Mouse (Mus musculus) spleen, postnatal 36 days (tissue): ENCODE data around the gene Rmnd1.
A peak's percentile ranks its signal among the peaks of the same experiment; 100 is the strongest.

Experiments used
- DNase-seq, 2 experiments: peaks; one replicate each; pipeline ENCODE4 v3.0.0; 2022; ENCODE audit warnings: low spot score in 2 of 2, mixed read lengths in 1 of 2

Rmnd1 gene

DNA sequence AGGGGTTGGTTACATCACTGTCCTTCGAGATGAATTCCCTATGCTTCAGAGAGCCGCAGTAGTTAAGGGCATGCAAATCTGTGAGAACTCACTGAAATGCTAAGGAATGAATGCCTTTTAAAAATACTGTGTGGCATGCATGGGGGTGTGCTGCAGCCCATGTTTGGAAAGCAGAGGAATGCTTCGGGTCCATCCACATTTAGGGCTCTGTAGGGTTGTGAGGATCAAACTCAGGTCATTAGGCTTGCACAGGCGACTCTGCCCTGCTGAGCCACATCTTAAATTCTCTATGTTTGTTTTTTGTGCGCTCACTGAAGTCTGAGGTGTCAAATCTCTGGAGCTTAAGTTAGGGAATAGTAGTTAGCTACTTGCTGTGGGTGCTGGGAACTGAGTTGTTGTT, 41.1 kb downstream of the Rmnd1 start:
- DNase-seq, result no peak

DNA sequence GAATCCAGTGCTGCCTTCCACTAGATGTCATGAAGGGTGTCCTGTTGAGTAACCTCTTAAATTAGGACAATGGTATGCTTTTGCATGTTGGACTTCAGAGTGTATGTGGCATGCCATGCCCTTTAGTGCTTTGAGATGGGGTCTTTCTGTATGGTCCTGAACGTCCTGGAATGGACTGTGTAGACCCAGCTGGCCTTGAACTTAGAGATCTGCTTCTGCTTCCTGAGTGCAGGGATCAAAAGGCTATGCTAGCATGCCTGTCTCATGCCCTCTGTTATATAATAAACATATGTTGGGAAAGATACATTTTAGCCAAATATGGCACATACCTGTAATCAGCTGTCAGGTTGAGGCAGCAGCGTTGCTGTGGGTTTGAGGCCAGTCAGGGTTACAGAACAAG, 41.6 kb downstream of the Rmnd1 start:
- no peak for DNase-seq

DNA sequence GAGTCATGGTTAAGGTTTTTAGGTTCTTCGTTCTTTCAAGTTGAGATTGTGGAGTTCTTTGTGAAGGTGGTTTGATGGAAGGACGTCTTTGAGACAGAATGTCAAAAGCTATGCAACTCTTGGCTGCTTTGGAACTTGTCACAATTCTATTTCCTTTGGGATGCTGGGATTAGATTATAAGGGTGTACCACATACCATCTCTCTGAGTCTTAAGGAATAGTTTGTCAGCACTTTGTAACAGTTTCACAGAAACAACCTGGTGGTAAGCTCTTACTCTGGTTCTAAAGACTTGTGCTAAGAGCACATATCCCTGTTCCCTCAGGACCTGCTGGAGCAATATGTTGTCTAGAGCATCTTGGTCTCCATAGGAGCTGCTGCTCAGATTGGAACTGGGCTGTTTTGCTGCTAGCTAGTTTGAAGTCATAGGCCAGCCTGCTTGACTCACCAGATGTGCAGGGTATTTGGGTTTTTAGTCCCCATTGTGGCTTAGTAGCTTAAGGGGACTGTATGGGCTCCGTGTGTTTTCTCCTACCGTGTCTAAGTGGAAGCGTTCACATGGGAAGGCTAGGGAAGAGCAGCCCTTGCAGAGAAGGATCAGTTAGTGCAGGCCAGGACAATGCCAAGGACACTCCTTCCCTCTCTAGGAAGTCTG, 42.6 kb downstream of the Rmnd1 start:
- DNase-seq, result no peak

DNA sequence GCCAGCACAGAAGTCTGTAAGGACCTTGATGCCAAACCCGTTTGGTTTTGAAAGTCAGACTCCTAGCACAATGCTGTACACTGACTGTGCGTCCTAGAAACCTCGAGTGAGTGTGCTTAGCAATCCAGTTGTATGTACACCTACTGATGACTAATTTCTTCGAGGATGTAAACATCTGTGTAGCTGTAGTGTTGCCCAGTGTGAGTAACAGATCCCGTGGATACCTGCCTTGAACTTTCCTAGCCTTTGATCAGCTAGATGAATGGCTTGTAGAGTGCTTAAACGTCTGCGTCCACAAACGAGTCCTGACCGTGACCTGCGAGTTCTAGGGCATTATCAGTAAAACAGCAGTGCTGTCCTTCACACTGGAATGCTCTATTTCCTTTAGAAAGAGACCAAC, 43.2 kb downstream of the Rmnd1 start:
- DNase-seq, result no peak

DNA sequence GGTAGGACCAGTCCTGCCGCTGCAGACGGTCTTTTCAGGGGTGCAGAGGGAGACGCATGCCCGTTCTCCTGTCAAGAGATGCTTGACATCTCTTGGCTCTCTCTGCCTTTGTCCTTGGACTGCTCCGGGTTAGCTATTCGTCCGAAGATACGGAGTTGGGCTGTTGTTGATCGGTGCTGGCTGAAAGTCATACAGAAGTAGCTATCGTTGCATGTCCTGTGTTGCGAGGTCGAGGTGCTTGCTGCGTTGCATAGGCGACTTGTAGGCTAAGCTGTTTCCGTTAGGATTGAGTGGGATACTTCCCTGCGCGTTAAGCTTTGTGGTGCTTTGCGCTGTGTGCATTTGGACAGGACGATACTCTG, 43.8 kb downstream of the Rmnd1 start:
- no peak for DNase-seq

DNA sequence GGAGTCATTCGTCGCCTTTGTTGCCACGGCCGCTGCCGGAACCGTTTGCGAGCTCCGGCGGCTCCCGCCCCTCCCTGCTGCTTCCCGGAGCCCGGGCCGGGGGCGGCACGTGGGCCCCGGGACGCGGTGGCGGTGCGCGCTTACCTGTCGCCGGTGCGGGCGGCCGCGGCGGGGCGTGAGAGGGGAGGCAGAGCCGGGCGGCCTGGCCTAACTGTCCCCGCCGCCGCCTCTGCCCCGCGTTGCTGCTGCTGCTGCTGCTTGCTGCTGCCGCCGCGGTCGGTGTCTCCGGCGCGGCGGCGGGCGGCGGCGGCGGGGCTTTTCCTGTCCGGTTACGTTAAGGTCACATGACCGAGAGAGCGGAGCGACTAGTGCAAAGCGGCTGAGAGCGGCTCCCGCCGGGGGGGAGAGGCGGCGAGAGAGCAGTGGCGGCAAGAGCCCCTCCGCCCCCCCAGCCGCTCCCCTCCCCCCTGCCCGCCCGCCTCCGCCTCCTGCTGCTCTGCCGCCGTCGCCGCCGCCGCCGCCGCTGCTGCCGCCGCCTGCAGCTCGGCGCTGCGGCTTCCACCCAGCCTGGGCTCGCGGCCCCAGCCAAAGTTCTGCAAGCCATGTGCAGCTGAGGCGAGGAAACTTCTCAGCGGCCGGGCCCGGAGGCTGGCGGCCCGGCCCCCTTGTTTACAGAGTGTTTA, 44.3 kb downstream of the Rmnd1 start, which contains the start of gene Zbtb2:
TSS of gene Zbtb2 (minus strand) at position 408 of the 683 bp plus-strand sequence.
- DNase-seq, result peak; percentile 66 to 68

DNA sequence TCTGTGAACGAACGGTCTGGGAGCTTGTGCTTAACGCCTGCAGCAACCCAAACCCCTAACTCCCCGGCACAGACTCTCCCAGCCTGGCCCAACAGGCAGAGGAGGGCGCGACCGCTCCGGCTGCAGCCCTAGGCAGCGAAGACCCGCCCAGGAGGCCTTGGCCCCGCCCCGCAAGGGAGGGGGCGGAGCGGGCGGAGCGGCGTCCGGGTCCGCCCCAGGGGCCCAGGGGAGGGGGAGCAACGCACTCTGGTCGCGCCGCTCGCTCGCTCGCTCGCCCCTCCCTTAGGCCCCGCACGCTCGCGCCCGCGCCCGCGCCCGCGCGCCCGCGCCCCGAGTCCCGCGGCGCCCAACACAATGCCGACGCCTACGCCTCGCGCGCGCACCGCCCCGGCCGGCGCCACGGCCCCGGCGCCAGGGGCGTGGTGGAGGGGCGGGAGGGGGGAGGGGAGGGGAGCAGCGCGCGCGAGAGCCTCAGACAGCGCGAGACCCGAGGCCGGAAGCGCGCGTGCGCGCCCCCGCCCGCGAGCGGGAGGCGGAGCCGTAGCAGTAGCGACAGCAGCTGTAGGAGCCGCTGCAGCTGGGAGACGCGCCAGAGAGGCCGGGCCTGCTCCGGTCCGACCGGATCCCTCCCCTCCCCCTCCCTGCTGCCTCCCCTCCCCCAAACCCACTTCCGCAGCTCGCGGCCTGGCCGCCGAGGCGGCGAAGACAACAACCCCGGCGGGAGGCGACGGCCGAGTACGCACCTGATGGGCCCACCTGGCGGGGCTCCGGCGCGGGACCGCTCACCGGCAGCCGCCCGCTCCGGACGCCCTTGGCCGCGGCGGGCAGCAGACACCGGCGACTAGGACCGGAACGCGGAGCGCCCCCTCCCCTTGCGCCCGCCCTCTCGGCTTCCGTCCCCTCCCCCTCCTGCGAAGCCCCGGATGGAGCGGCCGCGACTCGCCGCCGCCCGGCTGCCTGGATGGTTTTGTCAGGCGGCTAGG, 45.3 kb downstream of the Rmnd1 start:
- peak; percentile 95 to 96 for DNase-seq

DNA sequence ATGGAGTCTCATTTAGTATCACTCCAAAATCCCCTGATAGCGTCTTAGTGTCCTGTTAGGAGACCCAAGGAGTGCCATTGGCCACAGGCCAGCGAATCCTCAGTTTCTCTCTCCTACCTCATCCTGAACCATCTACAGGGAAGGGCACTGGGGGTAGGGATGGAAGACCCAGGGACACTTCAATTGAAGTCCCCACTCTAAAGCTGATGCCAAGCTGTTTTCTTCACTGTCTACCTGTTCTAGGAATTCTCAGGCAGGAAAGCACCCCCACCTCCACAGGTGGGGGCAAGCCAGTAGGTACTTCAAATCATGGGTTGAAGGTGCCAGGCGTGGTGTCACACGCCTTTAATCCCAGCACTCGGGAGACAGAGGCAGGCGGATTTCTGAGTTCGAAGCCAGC, 47.9 kb downstream of the Rmnd1 start:
- no peak for DNase-seq

DNA sequence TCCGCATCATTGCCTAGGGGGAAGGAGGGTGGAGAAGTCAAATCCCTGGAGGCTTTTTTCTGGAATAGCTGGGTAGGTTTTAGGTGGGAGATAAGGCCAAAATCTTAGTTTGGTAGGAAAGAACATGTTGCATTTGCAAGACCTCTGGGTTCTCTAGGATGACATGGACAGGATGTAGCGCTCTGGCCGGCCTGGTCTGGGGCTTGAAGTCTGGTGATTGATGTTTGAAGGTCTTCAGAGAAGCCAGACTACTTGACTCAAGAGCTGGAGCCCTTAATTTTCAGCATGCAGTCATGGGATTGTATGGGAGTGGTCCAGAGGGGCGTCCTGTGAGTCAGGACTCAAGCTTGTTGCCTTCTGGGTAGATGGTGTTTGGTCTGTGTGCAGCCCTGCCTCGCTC, 51.4 kb downstream of the Rmnd1 start:
- no peak for DNase-seq

DNA sequence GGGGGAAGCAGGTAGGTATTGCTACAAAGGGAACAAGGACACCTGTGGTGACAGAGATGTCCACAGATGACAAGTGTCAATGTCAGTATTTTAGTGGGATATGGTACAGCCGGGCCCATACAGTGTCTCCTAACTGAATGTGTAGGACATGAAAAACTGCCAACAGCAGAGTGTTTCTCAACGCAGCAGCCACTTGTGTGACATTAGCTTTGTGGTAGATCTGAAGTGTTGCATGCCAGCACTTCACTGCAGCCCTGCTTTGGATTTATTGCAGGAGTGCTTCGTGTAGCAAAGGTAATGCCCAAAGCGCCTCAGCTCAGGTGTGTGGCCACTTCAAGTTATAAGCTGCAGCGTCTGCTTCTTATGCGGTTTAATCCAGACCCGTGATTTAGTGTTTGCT, 55.3 kb downstream of the Rmnd1 start:
- no peak for DNase-seq

DNA sequence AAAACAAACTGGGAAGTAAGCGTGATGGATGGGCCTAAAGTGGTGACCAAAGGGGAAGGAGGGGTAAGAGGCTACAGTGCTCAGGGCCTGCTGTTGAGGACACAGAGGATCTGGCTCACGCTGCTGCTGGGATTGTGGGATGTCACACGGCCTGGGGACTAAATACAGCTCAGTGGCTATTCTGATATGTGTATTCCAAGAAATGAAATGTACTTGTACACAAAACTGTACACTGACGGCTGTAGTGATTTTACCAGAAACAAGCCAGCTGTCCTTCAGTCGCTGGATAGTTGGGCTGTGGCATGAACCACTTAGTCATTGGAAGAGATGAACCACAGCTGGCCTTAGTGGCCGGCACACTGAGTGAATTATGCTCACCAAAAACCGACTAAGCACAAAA, 55.7 kb downstream of the Rmnd1 start:
- no peak for DNase-seq

DNA sequence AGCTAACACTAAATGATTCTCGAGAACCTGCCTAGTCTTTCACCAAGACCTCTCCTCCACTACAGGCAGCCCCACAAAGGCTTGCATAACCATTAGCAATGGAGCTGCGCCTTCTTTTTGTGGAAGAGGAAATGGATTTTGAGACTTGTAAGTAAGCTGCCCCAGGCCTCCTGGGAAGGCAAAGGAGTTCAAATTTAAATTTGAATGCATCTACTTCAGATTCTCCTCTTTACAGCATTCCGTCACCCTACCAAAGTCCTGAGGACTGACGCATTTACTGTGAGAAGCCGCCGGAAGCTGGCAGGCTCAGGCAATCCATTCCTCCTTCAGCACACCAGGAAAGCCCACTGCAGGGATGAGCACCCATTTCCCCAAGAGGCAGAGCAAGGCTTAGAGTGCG, 56.9 kb downstream of the Rmnd1 start:
- DNase-seq, result no peak

DNA sequence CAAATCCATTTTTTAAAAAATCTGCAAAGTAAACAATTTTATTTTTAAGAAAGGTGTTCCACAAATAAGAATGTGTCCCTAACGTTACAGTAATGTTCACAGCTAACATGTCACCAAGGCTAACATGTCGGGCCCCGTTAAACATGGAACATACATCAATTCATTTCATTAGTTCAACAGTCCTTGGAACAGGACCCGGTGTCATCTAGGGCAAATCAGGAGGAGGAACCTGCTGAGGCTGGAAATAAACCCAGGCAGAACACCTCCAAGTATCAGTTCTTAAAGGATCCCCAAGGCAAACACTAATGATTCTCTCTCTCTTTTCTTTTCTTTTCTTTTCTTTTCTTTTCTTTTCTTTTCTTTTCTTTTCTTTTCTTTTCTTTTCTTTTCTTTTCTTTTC, 57.5 kb downstream of the Rmnd1 start:
- no peak for DNase-seq

DNA sequence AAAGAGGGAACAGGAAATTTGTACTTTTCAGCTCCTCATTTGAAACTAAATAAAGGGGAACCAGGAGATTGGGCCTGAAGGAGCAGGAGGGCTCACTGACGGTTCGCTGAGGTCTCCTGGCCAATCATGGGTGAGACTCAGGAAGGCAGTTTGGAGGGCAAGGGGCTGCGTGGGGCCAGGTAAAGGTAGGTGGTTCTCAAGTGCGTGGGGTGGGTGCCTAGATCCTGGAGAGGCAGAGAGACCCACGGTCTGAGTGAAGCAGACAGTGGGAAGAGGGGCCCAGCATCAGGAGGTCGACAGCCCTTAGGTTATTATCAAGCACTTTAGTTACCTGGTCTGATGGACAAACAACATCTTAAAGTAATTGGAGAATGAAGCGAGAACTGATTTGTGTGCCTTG, 57.9 kb downstream of the Rmnd1 start:
- no peak for DNase-seq

DNA sequence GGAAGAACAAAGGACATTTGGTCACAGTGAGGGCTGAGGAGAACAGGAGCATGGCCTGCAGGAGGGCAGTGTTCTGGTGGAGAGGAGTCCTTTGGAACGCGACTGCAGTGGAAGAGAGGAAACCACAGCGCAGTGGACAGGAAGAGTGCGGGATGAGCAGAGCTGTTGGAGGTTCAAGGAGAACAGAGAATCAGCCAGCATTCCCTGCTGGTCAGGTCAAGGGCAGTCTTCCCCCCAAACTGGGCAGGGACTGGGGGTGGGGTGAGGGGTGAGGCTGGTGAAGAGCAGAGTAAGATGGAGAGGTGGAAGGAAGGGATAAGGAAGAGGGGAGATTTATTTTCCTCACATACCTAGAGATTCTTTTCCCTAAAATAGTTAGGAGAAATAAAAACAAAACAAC, 58.6 kb downstream of the Rmnd1 start:
- no peak for DNase-seq

DNA sequence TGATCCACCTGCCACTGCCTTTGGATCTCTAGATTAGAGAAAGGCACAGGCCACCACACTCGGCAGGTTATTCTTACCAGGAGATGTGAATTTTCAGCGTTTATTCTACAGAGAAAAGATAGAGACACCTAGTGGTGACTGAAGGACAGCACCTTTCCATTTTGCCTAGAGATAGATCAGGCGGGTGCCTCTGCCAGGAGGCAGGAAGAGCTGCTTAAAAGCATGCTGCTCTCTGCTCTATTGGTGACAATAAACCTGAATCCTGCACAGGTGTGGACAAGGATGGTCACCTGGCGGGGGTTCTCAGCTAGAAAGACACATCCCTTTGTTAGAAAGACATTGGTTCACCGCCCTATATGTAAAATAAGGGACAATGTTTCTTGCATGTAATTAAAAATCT, 60.2 kb downstream of the Rmnd1 start:
- DNase-seq, result no peak

DNA sequence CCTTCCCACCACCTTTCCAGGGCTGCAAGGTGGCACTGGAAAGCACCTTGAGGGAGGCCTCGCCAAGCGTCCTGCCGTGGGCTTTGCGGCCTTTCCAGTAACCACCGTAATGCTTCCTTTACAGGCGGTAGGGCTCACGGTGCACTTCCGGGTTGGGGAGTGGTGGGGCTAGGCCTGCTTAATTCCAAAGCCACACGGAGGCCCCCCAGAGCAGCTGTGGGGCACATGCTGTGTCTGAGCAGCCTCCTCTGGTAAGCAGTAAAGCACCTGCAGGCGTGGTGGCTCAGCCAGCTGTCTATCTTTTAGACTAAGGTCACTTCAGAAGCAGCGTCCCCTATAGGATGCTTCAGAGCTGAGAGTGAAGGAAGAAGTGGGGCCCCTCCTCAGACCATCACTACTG, 62.1 kb downstream of the Rmnd1 start:
- DNase-seq, result no peak

DNA sequence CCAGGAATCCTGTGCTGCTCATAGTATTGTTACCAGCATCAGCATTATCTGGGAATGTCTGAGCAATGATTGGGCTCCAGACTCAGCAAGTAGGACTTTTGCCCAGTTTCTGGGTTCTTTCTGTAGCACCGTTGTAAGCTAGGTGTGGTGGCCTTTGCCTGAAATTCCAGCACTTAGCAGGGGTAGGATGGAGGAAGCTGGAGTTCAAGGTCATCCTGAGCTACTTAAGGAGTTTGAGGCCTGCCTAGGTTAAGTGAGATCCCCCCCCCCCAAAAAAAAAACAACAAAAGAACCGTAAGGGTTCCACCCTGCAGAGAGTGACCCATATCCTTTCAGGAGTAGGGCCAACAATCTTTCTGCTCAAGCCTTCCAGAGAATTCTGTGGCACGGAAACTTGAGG, 67.6 kb downstream of the Rmnd1 start:
- DNase-seq, result no peak

DNA sequence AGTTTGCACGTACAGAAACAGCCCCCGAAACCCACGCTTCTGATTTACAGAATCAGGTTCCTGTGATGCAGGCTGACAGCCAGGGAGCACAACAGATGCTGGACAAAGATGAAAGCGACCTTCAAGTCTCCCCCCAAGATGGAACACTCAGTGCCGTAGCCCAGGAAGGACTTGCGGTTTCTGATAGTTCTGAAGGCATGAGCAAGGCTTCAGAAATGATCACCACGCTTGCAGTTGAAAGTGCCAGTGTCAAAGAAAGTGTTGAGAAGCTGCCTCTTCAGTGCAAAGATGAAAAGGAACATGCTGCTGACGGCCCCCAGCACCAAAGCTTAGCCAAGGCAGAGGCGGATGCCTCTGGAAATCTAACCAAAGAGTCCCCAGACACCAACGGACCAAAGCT, 74.8 kb downstream of the Rmnd1 start:
- DNase-seq, result no peak

DNA sequence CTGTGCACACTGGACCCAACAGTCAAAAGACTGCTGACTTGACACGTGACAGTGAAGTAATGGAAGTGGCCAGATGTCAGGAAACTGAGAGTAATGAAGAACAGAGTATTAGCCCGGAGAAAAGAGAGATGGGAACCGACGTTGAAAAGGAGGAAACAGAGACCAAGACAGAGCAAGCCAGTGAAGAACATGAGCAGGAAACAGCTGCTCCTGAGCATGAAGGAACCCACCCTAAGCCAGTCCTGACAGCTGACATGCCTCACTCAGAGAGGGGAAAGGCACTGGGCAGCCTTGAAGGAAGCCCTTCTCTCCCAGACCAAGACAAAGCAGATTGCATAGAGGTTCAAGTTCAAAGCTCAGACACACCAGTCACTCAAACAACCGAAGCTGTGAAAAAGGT, 75.5 kb downstream of the Rmnd1 start:
- no peak for DNase-seq

DNA sequence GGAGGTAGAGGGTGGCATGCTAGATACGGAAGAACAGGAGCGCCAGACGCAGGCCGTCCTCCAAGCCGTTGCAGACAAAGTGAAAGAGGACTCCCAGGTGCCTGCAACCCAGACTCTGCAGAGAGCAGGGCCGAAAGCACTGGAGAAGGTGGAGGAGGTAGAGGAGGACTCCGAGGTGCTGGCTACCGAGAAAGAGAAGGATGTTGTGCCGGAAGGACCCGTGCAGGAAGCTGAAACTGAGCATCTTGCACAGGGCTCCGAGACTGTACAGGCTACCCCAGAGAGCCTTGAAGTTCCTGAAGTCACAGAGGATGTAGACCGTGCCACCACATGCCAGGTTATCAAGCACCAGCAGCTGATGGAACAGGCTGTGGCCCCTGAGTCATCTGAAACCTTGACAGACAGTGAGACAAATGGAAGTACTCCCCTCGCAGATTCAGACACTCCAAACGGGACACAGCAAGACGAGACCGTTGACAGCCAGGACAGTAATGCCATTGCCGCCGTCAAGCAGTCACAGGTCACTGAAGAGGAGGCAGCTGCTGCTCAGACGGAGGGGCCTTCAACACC, 76.2 kb downstream of the Rmnd1 start:
- DNase-seq, result no peak
